Mouse (Mus musculus) kidney, postnatal 4 days (tissue): ENCODE measurements around the gene Ctnnd1.
A peak's percentile ranks its signal among the peaks of the same experiment; 100 is the strongest.

Source experiments
- DNase-seq, 2 experiments: peaks; one replicate each; pipeline ENCODE4 v3.0.0; 2021; ENCODE audit warnings: mixed read lengths in 2 of 2

Ctnnd1 gene

DNA sequence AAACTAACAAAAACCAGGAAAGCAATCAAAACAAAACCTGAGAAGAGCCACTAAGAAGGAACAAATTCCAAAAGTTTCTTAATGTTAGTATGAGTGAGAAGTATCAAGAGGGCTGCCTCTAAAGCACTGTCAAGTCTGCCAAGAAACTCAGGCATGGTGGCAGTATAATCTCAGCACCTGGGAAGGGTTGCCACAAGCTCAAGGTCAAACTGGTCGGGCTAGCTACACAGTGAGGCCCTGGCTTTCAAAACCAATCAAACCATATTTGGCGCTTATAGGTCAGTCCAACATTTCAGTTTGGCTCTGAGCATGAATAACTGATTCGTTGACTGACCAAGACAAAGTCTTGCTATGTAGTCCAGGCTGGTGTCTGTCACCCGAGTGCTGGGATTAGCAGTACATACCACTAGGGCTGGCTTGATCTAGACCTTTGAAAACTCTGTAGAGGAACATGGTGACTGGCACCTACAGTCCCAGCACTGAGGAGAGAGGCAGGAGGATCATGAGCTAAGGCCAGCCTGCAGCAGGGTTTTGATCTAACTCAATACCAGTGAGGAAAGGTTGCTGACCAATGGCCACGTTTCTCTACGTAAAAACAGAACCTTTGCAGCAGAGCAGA lies 51.2 kb downstream of the Ctnnd1 start:
- DNase-seq, result no peak

GRCm38 (mm10) chr2:84597123-84597522 lies 53.4 kb downstream of the Ctnnd1 start:
- DNase-seq, result no peak

GRCm38 (mm10) chr2:84592801-84593200 lies 57.8 kb downstream of the Ctnnd1 start:
- DNase-seq, result no peak

GRCm38 (mm10) chr2:84585700-84586099 lies 64.9 kb downstream of the Ctnnd1 start:
- DNase-seq, result no peak

GRCm38 (mm10) chr2:84582286-84582685 lies 68.3 kb downstream of the Ctnnd1 start:
- DNase-seq, result no peak

DNA sequence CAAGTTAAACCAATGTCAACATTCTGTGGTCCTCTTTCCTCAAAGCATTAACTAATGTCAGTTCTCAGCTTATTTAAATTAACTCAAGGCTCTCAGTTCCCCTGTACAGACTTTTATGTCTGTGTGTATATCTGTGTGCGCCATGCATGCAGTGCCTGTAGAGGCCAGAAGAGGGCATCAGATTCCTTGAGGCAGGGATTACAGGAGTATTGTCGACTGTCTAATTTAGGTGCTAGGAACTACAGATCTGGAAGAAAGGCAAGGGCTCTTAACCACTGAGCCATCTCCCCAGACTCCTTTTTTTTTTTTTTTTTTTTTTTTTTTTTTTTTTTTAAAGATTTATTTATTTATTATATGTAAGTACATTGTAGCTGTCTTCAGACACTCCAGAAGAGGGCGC lies 69.4 kb downstream of the Ctnnd1 start:
- DNase-seq, result peak; percentile 23

GRCm38 (mm10) chr2:84579311-84579710 lies 71.3 kb downstream of the Ctnnd1 start:
- no peak for DNase-seq

- DNase-seq, result no peak
These were observed 76.4 kb downstream of the Ctnnd1 start for GRCm38 (mm10) chr2:84574130-84574529.

GRCm38 (mm10) chr2:84556888-84557514 lies 93.6 kb downstream of the Ctnnd1 start:
- DNase-seq, result peak; percentile 8 to 20

- no peak for DNase-seq
These were observed 99.0 kb downstream of the Ctnnd1 start for GRCm38 (mm10) chr2:84551390-84552100.
